Mouse (Mus musculus) stomach, postnatal 0 days (tissue): Measurements from ENCODE around the gene Bax.

ENCODE experiments used
- CTCF ChIP-seq: IDR thresholded peaks from 2 replicates; pipeline ENCODE4 v1.5.1; 2016; ENCODE audit warnings: antibody characterized with exemption, low read depth, mild to moderate bottlenecking, moderate library complexity
- EP300 ChIP-seq: optimal IDR thresholded peaks from 2 replicates; pipeline ENCODE3; 2016; ENCODE audit warnings: antibody characterized with exemption

GRCm38 (mm10) chr7:45465112-45465511 lies 1.6 kb downstream of the Bax start:
- no peak for TF ChIP-seq CTCF
- no peak for TF ChIP-seq EP300
